Mouse (Mus musculus) telencephalon, adult 2 months (tissue): Measurements from ENCODE around the gene Gm960.

Experiments used
- DNase-seq: peaks from one replicate; pipeline ENCODE4 v3.0.0-alpha.2; 2011; ENCODE audit warnings: low read depth, low spot score

Gene Gm960

DNA sequence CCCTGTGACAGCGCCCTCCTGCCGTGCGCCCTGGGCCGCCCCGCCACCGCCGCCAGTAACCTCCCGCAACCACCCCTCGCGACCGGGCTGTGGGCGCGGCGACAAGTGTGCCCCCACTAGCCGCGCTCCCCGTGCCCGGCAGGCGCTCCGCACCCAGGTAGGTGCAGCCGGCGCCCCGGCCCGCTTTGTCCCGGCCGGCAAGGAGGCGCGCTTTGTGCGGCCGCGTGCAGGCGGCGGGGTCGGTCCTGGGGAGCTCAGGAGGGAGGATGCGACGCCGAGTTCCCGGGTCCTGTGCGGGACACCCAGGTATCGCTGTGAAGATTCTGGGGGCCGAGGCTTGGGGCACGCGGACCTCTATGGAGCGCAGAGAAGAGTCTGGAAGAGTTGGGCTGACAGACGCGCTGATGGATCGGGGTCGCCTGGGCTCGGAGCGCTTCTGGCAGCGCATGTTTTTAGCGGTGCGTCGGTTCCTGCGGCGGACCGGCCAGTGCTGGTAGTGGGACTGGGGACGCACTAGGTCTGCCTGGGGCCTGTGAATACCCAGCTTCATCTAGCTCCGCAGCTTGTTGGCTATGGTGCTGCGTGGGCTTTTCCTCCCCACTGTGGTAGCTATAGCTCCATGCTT, 13.8 kb upstream of the Gm960 start:
- DNase-seq, result no peak

DNA sequence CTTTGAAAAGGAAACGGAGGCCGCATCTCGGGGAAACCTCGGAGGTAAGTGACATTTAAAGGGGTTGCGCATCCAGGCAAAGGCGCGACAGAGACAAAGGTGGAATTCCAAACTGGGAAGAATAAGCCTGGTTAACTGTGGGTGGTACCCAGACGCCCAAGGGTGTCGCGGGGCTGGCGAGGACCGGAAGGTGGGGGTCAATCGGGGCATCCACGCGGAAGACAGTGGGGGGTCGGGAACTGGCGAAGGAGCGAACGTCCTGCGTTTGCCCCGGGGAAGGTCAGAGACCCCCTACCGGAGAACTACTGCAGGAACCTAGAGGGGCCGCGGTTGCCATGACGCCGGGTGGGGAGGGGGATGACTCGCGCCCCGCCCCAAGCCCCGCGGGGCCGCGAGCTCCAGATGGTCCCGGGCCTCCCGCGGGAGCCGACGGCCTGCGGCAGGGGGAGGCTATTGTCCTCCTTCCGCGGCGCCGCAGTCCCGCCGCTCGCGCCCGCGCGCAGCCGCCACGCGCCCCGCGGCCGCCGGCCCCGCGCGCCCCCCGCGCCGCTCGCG, 13.2 kb upstream of the Gm960 start:
- DNase-seq, result no peak

DNA sequence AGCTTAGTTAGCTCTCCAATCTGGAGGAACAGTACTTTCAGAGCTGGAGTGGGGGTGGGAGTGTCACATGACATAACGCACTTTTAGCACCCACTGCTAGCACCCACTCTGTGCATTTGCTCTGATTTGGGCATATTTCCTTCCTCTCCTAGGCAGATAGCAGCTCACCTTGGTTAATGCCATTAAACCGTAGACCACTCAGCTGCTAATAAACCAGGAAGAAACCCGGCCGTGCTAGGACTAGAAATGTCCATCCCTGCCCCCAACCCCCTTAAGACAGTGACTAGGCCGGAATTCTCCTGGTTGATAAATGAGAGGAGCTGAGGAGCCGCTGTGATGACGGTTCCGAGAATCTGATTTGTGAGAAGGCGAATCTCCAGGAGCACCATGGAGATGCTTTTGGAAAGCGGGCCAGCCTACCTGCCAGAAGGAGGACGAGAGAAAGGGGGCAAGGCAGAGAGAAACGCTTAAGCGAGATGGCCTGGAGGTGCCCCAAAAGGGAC, 12.7 kb upstream of the Gm960 start, which contains the start of gene Sptbn2:
Gene Sptbn2 (plus strand): TSS at position 70 of the 503 bp plus-strand sequence.
- peak; percentile 95 for DNase-seq

DNA sequence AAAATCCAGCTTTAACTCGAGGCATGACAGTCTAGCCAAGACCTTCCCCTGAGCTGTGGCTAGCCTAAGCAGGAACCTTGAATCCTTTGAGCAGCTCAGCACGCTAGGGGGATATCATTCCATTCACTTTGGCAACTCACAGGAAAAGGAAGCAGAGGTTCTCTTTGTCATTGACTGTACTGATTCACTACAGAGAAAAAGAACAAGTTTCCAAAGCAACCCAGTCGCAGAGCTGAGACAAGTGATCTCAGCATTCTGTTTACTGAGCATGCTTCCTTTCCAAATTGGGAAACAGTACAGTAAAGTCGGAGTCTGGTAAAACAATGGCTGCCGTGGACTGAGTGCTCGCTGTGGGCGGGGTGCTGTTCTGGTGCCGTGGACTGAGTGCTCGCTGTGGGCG, 10.3 kb upstream of the Gm960 start:
- no peak for DNase-seq

DNA sequence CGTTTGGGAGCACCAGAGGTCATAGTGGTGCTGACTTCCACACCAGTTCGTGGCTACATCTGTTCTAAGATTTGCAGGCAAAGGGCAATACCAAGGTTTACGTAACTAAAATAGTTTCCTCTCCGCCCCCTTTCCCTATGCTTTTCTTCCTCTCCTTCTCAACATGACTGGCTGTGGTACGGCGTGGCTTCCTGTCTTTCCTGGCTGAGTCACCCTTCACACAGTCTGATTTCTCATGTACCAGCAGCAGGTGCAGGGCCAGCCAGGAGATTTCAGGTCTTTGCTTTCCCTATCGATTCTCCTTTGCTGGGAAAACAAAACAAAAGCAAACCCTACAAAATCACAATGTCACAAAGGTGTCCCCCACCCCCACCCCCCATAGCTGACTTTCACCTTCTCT, 2.8 kb upstream of the Gm960 start:
- no peak for DNase-seq

DNA sequence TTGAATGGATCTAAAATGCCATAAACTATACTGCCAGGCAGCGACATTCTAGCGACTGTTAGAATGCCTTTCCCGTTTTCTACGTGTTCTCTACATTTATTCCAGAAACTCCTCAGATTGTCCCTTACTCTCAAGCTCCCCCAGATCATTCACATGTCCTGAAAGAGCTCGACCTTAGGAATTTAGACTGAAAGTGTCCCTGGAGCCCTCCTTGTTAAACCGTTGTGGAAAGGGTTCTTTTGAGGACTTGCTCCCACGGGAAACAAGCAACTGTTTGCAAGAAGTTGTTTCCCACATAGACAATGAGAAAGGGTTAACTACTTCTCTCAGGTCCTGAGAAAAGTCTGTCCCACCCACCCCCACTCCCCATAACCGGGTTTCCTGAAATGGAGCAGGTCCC, 2.2 kb upstream of the Gm960 start:
- no peak for DNase-seq

DNA sequence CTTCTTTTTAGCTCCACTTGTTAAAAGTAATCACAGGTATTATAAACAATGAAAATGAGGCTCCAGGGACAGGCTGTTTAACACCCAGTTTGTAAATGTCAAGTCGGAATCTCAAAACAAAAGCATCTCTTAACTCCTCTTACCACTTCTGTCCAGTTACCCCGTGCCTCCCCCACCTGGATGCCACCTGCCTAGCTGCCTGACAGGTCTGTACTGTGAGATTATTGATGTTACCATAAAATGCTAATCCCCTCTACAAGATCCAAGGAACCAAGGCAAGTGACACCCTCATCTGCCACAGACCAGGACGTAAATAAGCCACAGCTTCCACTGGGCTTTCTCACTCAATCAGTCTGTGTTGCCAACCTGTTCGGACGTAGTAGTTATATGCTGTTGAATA, 1.4 kb upstream of the Gm960 start:
- no peak for DNase-seq

DNA sequence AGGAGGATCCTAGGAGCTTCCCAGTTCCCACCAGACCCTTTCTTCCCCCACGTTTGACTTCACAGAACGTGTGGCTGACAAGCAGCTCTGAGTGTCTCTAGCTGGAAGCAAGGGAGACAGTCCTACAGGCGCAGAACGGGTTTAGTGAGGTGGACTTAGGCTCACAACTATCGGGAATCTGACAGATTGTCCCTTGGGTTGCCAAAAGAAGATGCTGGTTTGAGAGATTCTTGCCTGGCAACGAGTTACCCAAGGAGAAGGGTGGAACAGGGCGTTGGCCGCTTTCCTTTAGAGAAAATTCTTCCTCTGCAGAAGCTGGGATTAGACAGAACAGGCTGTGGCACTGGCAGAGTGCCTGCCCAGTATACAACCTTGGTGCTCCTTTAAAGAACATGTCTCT, 388 bp upstream of the Gm960 start:
- DNase-seq, result no peak

DNA sequence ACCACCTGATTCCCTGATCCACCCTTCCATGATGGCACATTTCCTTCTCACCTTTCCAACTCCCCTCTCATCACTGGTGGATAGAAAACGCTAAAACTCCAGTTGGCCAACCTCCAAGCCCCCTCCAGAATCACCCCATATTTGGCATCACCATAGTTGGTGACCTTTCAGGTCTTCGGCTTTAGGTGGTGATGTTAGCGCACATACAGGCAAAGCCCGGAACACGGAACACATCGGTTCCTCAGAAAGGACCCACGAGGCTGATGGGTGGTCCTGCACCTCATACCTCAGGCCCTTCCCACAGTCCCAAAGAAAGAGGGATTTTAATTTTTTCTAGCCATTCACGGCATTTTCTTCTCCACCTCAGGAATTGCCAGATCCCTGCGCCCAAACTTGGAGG, 747 bp downstream of the Gm960 start:
- DNase-seq, result no peak

DNA sequence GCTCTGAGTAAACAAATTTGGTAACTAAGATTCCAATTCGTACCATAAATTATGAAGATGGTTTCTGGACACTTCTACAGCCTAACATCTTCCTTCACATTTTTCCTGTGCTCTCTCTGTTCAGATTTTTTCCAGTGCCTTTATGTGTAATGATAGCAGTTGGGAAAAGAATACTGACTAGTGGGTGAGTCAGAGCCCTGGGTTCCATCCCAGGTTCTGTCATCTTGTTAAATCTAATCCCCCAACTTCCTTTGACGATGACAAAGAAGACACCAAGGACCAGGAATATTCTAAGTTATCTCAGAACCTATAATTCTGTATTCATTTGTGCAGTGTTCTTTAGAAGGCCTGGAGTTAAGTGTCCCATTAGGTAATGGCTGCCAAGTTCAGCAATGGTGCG, 1.3 kb downstream of the Gm960 start:
- DNase-seq, result no peak

DNA sequence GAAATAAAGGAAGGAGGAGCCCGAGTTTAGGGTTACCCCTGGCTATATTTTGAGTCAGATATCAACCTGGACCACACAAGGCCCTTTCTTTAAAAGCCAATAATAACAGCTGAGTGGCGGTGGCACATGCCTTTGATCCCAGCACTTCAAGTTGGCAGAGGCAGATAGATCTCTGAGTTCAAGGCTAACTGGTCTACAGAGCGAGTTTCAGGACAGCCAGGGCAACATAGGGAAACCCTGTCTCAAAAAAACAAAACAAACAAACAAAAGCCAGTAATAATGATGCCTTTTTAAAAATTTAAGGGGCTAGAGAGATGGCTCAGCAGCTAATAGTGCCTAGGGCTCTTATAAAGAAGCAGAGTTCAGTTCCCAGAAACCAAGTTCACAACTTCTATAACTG, 4.1 kb downstream of the Gm960 start:
- DNase-seq, result no peak

DNA sequence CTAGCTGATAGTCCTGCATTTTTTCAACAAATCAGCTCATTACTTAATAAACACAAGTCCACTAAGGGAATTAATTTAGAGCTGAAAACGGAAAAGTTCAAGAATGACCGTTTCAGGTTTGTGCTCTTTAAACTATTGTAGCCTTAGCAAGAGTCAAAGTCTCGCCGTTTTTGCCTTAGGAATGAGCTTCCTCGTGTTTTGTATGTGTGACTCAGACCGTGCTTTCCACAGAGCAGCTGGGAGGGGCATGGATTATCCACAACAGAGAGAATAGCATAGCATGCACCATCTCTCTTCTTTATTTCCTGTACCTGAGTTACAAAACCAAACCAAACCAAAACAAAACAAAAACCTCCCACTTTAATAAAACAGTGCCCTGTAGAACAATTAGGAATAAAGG, 26.1 kb downstream of the Gm960 start:
- DNase-seq, result no peak

DNA sequence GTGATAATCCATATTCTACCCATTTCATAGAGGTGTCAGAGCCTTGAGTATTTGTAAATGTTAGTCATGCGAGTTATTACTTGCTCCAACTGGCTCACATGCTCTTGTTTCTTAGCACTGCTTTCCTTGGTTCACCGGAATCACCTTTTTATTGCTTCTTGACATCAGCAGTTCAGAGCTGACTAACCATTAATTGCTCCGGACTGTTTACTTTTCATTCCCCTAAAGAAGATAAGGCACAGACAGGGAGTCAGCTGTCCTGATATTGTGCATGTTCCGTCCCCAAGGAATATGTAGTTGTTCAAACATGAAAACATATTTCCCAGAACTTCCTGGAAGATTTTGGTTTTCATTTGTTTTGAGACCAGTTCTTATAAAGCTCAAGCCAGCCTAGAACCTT, 27.7 kb downstream of the Gm960 start:
- DNase-seq, result no peak

DNA sequence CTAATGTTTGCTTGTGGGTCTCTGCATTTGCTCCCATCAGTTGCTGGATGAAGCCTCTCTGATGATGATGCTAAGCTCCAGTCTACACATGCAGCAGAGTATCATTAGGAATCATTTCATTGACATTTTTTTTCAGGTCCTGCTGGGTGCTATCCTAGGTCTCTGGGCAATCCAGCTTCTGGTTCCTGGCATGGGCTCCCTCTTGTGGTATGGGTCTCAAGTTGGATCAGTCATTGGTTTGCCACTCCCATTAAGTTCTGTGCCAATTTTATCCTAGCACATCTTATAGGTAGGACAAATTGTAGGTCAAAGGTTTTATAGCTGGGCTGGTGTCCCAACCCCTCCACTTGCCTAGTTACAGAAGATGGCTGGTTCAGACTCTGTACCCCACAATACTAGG, 31.7 kb downstream of the Gm960 start:
- DNase-seq, result no peak

DNA sequence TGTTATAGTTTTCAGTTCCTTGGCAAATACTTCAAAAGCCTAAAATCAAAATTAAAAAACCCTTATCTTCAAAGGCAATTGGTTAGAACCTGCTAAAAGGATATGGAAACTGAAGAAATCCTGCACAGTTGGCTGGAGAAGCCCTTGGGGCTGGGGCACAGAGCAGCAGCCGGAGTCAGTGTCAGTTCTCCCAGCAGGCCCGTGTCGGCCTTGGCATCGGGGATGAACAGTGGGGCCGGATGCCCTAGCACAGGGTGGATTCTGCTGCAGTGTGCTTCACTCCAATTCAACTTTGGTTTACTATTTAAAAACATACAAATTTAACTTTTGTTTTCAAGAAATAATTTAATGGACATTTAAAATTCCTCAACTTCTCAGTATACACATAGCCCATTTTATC, 40.3 kb downstream of the Gm960 start:
- no peak for DNase-seq

DNA sequence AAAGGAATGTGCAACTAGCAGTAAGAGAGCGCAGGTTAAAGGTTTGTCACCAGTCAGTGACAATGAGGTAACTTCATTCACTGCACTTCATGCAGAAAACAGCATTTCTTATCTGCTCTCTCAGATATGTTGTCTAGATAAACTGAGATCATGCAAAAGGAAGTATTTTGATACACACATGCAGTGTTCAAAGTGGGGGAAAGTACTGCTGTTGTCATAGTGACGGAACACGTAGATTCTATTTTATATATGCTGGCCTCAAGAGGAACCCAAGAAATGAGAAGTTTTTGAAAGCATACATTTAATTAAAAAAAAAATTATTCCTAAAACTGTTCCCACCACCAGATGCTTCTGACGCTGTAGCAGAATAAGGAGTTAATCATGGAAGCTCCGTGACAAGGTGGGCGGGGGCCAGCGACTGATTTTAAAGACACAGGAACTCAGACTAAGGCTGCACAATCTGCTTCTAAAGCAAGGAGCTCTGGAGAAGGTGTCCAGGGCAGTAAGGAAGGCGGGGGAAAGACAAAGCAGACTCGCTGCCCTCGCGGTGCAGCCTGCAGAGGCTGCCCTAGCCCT, 51.5 kb downstream of the Gm960 start:
- peak; percentile 71 for DNase-seq

DNA sequence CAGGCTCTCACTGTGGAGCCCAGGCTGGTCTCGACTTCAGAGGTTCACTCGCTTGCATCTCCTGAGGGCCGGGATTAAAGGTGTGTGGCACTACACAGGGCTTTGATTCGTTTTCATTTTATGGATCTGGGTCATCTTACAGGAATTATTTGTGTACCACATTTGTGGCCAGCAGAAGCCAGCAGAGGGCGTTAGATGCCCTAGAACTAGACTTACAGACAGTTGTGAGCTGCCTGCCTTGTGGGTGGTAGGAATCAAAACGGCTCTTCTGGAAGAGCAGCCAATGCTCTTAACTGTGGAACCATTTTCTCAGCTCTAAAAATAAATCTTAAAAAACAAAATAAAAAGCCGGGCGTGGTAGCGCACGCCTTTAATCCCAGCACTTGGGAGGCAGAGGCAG, 54.2 kb downstream of the Gm960 start:
- DNase-seq, result peak; percentile 82

DNA sequence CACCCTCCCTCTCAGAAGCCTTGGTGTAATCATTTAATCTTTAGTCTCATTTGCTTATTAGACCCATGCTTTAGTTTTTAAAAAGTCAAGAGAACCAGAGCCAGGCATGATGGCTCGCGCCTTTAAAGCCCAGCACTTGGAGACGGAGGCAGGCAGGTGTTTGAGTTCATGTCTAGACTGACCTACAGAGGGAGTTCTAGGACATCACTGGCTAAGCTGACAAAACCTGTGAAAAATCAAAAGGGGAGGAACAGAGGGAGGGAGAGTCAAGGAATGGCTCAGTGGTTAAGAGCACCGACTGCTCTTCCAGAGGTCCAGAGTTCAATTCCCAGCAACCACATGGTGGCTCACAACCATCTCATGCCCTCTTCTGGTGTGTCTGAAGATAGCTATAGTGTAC, 62.5 kb downstream of the Gm960 start:
- DNase-seq, result no peak

DNA sequence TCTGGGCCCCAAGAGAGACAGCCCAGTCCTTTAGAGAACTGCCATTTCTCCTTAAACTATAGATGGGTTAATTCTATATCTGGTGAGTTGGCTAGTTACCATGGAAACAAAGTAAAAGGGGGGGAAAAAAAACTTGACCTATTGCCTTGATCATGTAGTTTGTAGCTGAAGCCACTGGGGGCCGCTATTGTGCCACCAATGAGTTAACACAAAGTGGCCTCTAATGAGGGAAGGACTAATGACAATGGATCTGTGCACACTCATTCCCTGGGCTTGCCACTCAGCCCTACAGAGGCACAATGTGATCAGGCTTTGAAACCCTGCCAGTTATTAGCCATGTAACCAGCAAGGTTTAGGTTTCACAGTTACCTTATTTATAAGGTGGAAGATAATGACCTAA, 69.6 kb downstream of the Gm960 start:
- DNase-seq, result peak; percentile 48

DNA sequence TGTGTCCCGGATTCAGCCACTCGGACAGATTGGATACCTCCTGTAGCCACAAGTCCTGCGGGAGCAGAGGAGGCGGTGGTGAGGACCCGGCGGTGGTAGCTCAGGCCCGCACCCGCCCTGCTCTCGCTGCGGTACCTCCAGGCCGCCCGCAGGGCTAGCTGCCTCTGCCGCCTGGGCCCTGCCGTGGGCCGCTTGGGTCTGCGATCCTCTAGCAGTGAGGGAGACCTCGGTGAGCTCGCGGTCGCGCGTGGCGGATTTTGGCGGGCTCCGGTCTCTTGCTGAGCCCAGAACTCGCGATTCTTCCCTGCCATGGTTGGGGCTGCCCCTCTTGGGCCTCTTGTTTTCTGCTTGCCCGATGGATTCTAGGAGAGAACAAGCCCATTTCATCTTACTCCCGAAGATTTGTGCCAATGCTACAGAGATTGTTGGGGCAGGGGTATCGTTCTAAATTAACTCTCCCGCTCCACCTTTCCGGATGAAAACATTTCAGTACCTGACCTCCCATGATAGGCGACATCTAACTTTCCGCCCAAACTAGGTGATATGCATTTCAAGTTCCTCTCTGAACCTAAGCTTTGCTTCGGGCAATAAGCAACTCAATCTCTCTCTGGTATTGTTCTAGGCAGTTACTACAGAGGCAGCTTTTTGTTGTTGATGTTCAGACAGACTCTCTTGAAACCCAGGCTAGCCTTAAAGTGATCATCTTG, 72.5 kb downstream of the Gm960 start:
- no peak for DNase-seq

DNA sequence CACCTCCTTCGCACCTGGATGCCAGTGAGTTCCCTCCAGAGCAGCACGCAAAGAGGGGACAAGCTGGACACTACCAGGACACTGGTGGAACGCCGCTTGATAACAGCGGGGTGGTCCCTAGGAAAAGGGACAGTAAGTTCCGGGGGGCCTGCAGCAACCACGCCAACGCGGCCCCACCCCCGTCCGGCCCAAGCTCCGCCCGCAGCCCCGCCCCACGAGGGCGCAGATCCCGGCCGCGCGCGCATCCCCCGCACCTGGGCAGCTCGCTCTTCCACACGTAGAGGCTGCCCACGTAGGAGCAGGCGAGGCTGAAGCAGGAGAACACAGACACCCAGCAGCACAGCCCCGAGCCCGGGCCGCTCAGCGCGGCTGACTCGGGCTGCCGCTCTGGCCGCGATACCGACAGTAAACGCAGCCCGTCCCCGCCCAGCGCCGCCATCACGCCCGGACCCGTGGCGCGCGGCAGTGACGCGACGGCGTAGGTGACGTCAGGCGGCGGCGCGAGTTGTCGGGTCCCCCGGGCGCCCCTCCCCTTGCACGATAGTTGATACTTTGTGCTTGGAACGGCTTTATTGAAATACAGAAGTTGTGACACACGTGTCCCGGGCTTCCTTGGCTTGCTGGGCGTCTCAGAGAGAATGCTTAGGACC, 73.2 kb downstream of the Gm960 start, which contains the start of gene Rce1:
Gene Rce1 (minus strand): TSS at position 463 of the 650 bp plus-strand sequence.
- DNase-seq, result peak; percentile 58
